Mouse (Mus musculus) right cerebral cortex, postnatal 10 days (tissue): ENCODE measurements around the gene Olfr1325.
"Not testable (repeated sequence)": the region's sequence is repeated elsewhere in the genome, so short reads cannot be mapped to it uniquely, and the experiment has no call there.

Experiments
- DNase-seq, 2 experiments: peaks; one replicate each; pipeline ENCODE4 v3.0.0; 2021; ENCODE audit warnings: low spot score in 2 of 2

Gene Olfr1325

GRCm38 (mm10) chrX:74592379-74592778 lies at the start of gene Olfr1325:
Gene Olfr1325, plus strand, starts transcription at chrX:74592679.
- DNase-seq, result no peak

GRCm38 (mm10) chrX:74574788-74575187 lies 17.7 kb upstream of the Olfr1325 start, which contains the start of gene Olfr1326-ps1:
Gene Olfr1326-ps1, minus strand, starts transcription at chrX:74574888.
- no peak for DNase-seq

GRCm38 (mm10) chrX:74645466-74646323 lies 53.2 kb downstream of the Olfr1325 start, which contains the start of gene Gm5640:
Gene Gm5640, minus strand, starts transcription at chrX:74645635.
- DNase-seq, result peak in 1 of 2 experiments; percentile 71

GRCm38 (mm10) chrX:74646393-74646792 lies 53.9 kb downstream of the Olfr1325 start:
- not testable (repeated sequence) for DNase-seq
